Comparison of ENCODE assay signal across 22 mouse cellular contexts in the genomic region with DNA sequence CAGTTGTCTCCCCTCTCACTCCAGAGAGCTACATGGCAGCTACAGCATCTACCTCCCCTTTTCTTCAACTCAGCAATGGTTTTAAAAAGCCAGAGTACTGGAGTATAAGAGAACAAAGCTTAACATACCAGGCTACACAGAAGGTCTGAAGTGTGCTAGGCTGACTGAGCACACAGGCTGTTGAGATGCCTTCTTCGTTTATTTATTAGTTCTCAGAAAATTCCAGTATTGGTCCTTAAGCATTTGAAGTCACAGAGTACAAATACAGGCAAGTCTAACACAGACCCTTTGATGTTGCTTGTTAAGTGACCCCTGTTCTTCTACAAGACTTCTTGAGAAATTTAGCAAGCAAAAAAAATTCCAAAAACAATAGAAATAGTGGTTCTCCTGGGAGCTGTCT.
DNase-seq lines count a peak whose midpoint lies in the region; ATAC-seq and TF ChIP-seq lines count a peak whose summit lies in the region.
"Had no signal": no experiment of that assay in that cellular context is flagged by ENCODE, and none has a peak within 500 bp of the region (broad histone marks: within the 10 kb centered on the region; RNA-seq: fewer than 3 reads in every experiment).

No protein-coding gene starts in this region.

- no peak for ATAC-seq in kidney, embryonic 14.5 days (ENCODE audit: low FRiP score, low TSS enrichment)
- ATAC-seq in lung, embryonic 15.5 days (ENCODE audit: borderline replicate concordance, extremely low read depth, low FRiP score, low TSS enrichment), result no peak
- no peak for ATAC-seq in neural tube, embryonic 15.5 days (ENCODE audit: low FRiP score)
- ATAC-seq in intestine, embryonic 16.5 days, result no peak
- ATAC-seq: CD4-positive, CD25-positive, alpha-beta regulatory T cell, adult 4 months had no signal

- H3K9me3 ChIP-seq in kidney, embryonic 14.5 days (ENCODE audit: control insufficient read depth, low read length), result no peaks in the 10 kb centered on the region; the same call in 1 of the 2 replicates
- no peaks in the 10 kb centered on the region for H3K9me3 ChIP-seq in lung, embryonic 15.5 days
- H3K9me3 ChIP-seq in neural tube, embryonic 15.5 days (replicated peaks), result no peaks in the 10 kb centered on the region
- H3K9me3 ChIP-seq in intestine, embryonic 16.5 days (ENCODE audit: control insufficient read depth, low read length), result no peaks in the 10 kb centered on the region
- H3K9me3 ChIP-seq: embryonic facial prominence, embryonic 15.5 days; forebrain, embryonic 12.5 days; limb, embryonic 12.5 days; midbrain, embryonic 10.5 days; neural tube, embryonic 12.5 days had no signal

- WGBS in kidney, embryonic 14.5 days, result 55% methylated on average over 1 of the region's 1 CpGs
- WGBS in lung, embryonic 15.5 days, result 47% methylated on average over 1 of the region's 1 CpGs
- WGBS in neural tube, embryonic 15.5 days, result 80% methylated on average over 1 of the region's 1 CpGs
- WGBS in intestine, embryonic 16.5 days, result 50% methylated on average over 1 of the region's 1 CpGs

- H3K27me3 ChIP-seq in kidney, embryonic 14.5 days (ENCODE audit: control insufficient read depth, insufficient read depth, low read length), result no peaks in the 10 kb centered on the region
- H3K27me3 ChIP-seq in lung, embryonic 15.5 days, result no peaks in the 10 kb centered on the region
- no peaks in the 10 kb centered on the region for H3K27me3 ChIP-seq in neural tube, embryonic 15.5 days (replicated peaks)
- no peaks in the 10 kb centered on the region for H3K27me3 ChIP-seq in intestine, embryonic 16.5 days (replicated peaks; ENCODE audit: control insufficient read depth, insufficient read depth, low read length)
- H3K27me3 ChIP-seq: embryonic facial prominence, embryonic 15.5 days; forebrain, embryonic 12.5 days; heart, embryonic 12.5 days; limb, embryonic 12.5 days; neural tube, embryonic 12.5 days had no signal

- no peak overlapping the region for H3K9ac ChIP-seq in kidney, embryonic 14.5 days (ENCODE audit: low read depth, low read length)
- H3K9ac ChIP-seq in lung, embryonic 15.5 days, result no peak overlapping the region
- H3K9ac ChIP-seq in neural tube, embryonic 15.5 days (replicated peaks), result no peak overlapping the region
- H3K9ac ChIP-seq in intestine, embryonic 16.5 days (ENCODE audit: low read depth, low read length), result no peak overlapping the region
- H3K9ac ChIP-seq: embryonic facial prominence, embryonic 15.5 days; forebrain, embryonic 12.5 days; heart, embryonic 12.5 days; limb, embryonic 12.5 days; neural tube, embryonic 12.5 days had no signal

- peaks cover 31% of the 10 kb centered on the region for H3K4me1 ChIP-seq in kidney, embryonic 14.5 days (ENCODE audit: control insufficient read depth, insufficient read depth, low read length)
- H3K4me1 ChIP-seq in lung, embryonic 15.5 days, result peaks cover 44% of the 10 kb centered on the region
- peaks cover 32% of the 10 kb centered on the region for H3K4me1 ChIP-seq in neural tube, embryonic 15.5 days
- peaks cover 6% of the 10 kb centered on the region; the same call in 1 of the 2 replicates for H3K4me1 ChIP-seq in intestine, embryonic 16.5 days (ENCODE audit: control insufficient read depth, insufficient read depth, low read length)

- DNase-seq in gastrocnemius, adult 2 months, result no peak
- DNase-seq in gastrocnemius, postnatal 10 days, result no peak
- no peak for DNase-seq in kidney, adult 11 months
- no peak for DNase-seq in lung, postnatal 25 days (ENCODE audit: low spot score)
- DNase-seq: adrenal gland, postnatal 36 days; cerebellum, adult 9-11 months; gastrocnemius, postnatal 36 days; layer of hippocampus, adult 9-11 months; right cerebral cortex, postnatal 25 days; thymus, postnatal 14 days had no signal

- 0 out of 2 replicates have a peak overlapping the region, but pooled peaks have one; percentile 3 for H3K27ac ChIP-seq in gastrocnemius, adult 2 months
- 0 out of 2 replicates have a peak overlapping the region, but pooled peaks have one; percentile 42 for H3K27ac ChIP-seq in kidney, embryonic 14.5 days (ENCODE audit: low read depth, low read length)
- peak overlapping the region; percentile 82 for H3K27ac ChIP-seq in lung, embryonic 15.5 days
- H3K27ac ChIP-seq in neural tube, embryonic 15.5 days (replicated peaks), result 0 out of 2 replicates have a peak overlapping the region, but pooled peaks have one; percentile 2
- no peak overlapping the region for H3K27ac ChIP-seq in intestine, embryonic 16.5 days (ENCODE audit: low read length)
- H3K27ac ChIP-seq: embryonic facial prominence, embryonic 15.5 days; forebrain, embryonic 12.5 days; midbrain, embryonic 10.5 days; neural tube, embryonic 12.5 days had no signal

- no peak overlapping the region for H3K4me2 ChIP-seq in kidney, embryonic 14.5 days (replicated peaks; ENCODE audit: low read depth, low read length)
- peak overlapping the region; percentile 23; the same call in 1 of the 2 replicates for H3K4me2 ChIP-seq in lung, embryonic 15.5 days
- no peak overlapping the region for H3K4me2 ChIP-seq in neural tube, embryonic 15.5 days
- no peak overlapping the region for H3K4me2 ChIP-seq in intestine, embryonic 16.5 days (ENCODE audit: low read depth, low read length)
- H3K4me2 ChIP-seq: embryonic facial prominence, embryonic 15.5 days; forebrain, embryonic 12.5 days; heart, embryonic 12.5 days; limb, embryonic 12.5 days; neural tube, embryonic 12.5 days had no signal

- no peak for TF ChIP-seq CTCF in gastrocnemius, adult 2 months (IDR thresholded peaks at IDR 0.05)

- intact Hi-C loops in gastrocnemius, adult 2 months (cut with DNase I), result no loop called here

- H3K36me3 ChIP-seq in kidney, embryonic 14.5 days (ENCODE audit: control insufficient read depth, insufficient read depth, low read length), result no peaks in the 10 kb centered on the region
- no peaks in the 10 kb centered on the region for H3K36me3 ChIP-seq in lung, embryonic 15.5 days
- no peaks in the 10 kb centered on the region for H3K36me3 ChIP-seq in neural tube, embryonic 15.5 days
- H3K36me3 ChIP-seq in intestine, embryonic 16.5 days (ENCODE audit: control insufficient read depth, insufficient read depth, low read length), result no peaks in the 10 kb centered on the region
- H3K36me3 ChIP-seq: embryonic facial prominence, embryonic 15.5 days; forebrain, embryonic 12.5 days; G1E; heart, embryonic 12.5 days; limb, embryonic 12.5 days; midbrain, embryonic 10.5 days; neural tube, embryonic 12.5 days had no signal

- H3K4me3 ChIP-seq in gastrocnemius, adult 2 months, result no peak overlapping the region
- no peak overlapping the region for H3K4me3 ChIP-seq in kidney, embryonic 14.5 days (ENCODE audit: low read length)
- no peak overlapping the region for H3K4me3 ChIP-seq in lung, embryonic 15.5 days
- H3K4me3 ChIP-seq in neural tube, embryonic 15.5 days (replicated peaks), result no peak overlapping the region
- no peak overlapping the region for H3K4me3 ChIP-seq in intestine, embryonic 16.5 days (ENCODE audit: low read length)
- H3K4me3 ChIP-seq: embryonic facial prominence, embryonic 15.5 days; forebrain, embryonic 12.5 days; heart, embryonic 12.5 days; limb, embryonic 12.5 days; midbrain, embryonic 10.5 days; neural tube, embryonic 12.5 days had no signal
